Mouse (Mus musculus) right cerebral cortex, postnatal 25 days (tissue): ENCODE data around the gene Cdhr5.
A peak's percentile ranks its signal among the peaks of the same experiment; 100 is the strongest.

Experiments
- DNase-seq: peaks from one replicate; pipeline ENCODE4 v3.0.0; 2022

Gene Cdhr5

GRCm38 (mm10) chr7:141276546-141276945, at the start of gene Cdhr5:
TSS of gene Cdhr5 (minus strand) at chr7:141276786.
- DNase-seq = no peak

GRCm38 (mm10) chr7:141324686-141325085, 48.1 kb upstream of the Cdhr5 start:
- DNase-seq = no peak

GRCm38 (mm10) chr7:141319446-141319845, 42.9 kb upstream of the Cdhr5 start:
- no peak for DNase-seq

- DNase-seq = no peak
Observed at GRCm38 (mm10) chr7:141317619-141318132, 41.1 kb upstream of the Cdhr5 start.

- peak; percentile 41 for DNase-seq
Observed at GRCm38 (mm10) chr7:141315974-141316373, 39.4 kb upstream of the Cdhr5 start.

- DNase-seq = no peak
Observed at GRCm38 (mm10) chr7:141315076-141315475, 38.5 kb upstream of the Cdhr5 start.

GRCm38 (mm10) chr7:141314416-141314815, 37.8 kb upstream of the Cdhr5 start:
- DNase-seq = no peak

- DNase-seq = no peak
Observed at GRCm38 (mm10) chr7:141304537-141304936, 28.0 kb upstream of the Cdhr5 start.

GRCm38 (mm10) chr7:141302702-141303268, 26.2 kb upstream of the Cdhr5 start:
- DNase-seq = no peak

GRCm38 (mm10) chr7:141301386-141301785, 24.8 kb upstream of the Cdhr5 start:
- DNase-seq = no peak

GRCm38 (mm10) chr7:141299175-141299574, 22.6 kb upstream of the Cdhr5 start:
- no peak for DNase-seq

GRCm38 (mm10) chr7:141297926-141298650, 21.5 kb upstream of the Cdhr5 start:
- DNase-seq = no peak

GRCm38 (mm10) chr7:141294479-141294878, 17.9 kb upstream of the Cdhr5 start:
- no peak for DNase-seq

- DNase-seq = no peak
Observed at GRCm38 (mm10) chr7:141293852-141294471, 17.4 kb upstream of the Cdhr5 start.

GRCm38 (mm10) chr7:141292583-141293388, 16.2 kb upstream of the Cdhr5 start:
- no peak for DNase-seq

GRCm38 (mm10) chr7:141291921-141292582, 15.5 kb upstream of the Cdhr5 start, which contains the start of gene Drd4:
TSS of gene Drd4 (plus strand) at chr7:141292006.
- no peak for DNase-seq

- no peak for DNase-seq
Observed at GRCm38 (mm10) chr7:141288042-141288441, 11.5 kb upstream of the Cdhr5 start.

- DNase-seq = no peak
Observed at GRCm38 (mm10) chr7:141282756-141283155, 6.2 kb upstream of the Cdhr5 start.

GRCm38 (mm10) chr7:141281442-141281841, 4.9 kb upstream of the Cdhr5 start:
- DNase-seq = no peak

- no peak for DNase-seq
Observed at GRCm38 (mm10) chr7:141278766-141279590, 2.4 kb upstream of the Cdhr5 start, which contains the start of gene Sct. TSS of gene Sct (minus strand) at chr7:141279133.
